Mouse (Mus musculus) embryo, embryonic 10.5 days (tissue): ENCODE data around the gene Grid2ip.

Source experiments
- DNase-seq: peaks from one replicate; pipeline ENCODE4 v3.0.0-alpha.2; 2015; ENCODE audit warnings: low spot score

The Grid2ip gene

DNA sequence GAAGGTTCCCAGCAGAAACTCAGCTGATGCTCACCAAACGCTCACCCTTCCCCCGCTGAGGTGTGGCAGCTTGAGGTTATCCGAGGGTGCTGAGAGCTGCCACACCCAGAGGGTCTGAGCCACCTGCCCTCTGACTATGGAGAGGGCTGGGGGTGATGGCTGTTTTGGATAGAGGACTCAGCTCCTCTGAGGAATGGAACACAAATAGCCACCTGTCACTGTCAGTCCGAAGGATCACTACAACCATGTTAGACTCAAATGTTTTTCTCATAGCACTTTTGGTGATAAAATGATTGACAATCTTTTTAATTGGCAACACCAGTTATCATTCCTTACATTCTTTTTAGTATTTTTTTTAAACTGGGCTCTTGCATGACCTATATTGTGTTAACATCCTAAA, 64.3 kb downstream of the Grid2ip start:
- DNase-seq: no peak

DNA sequence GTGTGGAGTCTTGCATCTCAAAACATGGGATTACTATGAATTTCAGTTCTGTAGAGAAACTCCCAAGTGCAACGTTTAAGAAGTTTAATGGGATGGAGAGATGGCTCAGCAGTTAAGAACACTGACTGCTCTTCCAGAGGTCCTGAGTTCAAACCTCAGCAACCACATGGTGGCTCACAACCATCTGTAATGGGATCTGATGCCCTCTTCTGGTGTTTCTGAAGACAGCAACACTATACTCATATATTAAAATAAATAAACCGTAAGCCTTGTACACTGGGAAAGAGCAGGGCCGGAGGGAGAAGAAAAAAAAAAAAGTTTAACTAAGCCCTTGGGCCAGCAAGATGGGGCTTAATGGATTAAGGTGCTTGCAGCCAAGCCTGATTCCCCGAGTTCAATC, 65.9 kb downstream of the Grid2ip start:
- DNase-seq: no peak

GRCm38 (mm10) chr5:143423899-143424519, 66.9 kb downstream of the Grid2ip start:
- peak; percentile 79 for DNase-seq

DNA sequence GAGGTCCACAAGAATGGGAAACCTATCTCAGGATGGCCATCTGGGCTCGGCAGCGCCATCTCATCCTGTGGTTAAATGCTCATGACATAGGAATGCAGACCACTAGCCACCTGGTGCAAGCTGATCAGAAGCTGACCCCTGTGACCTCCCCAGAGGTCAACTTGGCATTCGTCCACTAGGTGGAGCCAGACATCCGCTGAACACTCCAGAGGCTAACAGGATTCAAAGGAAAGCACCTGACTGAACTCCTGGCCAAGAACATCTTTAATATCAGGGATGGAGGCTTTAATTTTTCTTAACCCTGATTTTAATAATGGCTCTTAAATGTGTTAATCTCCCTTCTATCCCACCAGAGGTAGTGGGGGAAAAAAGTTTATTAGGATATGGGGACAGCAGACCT, 77.3 kb downstream of the Grid2ip start:
- peak; percentile 88 for DNase-seq

DNA sequence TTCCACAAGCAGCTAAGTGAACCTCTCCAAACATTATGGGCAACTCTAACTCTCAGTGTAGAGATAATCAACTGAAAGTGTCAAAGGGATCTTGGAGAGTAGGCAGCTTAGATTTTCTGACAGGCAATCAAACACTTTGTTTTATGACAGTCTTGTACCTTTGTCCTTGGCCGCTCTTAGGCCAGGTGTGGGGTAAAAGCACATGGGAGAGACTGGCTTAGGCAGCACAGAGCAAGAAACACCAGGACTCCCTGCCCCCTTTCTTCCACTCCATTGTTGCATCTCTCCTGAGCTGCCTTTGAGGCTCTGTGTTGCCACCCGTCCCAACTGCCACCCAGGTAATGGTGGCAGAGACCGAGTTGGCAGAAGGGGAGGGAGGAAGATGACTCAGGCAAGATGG, 84.2 kb downstream of the Grid2ip start:
- DNase-seq: no peak

DNA sequence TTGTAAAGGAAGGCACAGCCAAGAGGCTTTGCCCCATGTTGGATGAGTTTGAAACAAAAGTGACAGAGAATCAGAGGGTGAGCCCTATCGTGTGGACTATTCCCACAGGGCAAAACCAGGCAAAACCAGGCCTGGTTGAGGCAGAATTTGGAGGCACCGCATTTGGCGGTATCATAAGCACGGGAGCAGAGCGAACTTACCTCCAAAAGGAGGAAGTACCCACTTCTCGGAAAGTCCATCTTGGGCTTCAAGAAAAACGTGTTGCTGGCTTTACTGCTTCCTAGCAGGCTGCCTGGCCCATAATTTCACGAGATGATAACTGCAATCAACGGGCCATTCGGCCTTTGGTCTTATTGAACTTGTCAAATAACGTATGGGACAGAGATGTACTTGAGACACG, 84.6 kb downstream of the Grid2ip start:
- DNase-seq: no peak
